Mouse (Mus musculus): ENCODE results near the gene Trmu.

The Trmu gene

DNA sequence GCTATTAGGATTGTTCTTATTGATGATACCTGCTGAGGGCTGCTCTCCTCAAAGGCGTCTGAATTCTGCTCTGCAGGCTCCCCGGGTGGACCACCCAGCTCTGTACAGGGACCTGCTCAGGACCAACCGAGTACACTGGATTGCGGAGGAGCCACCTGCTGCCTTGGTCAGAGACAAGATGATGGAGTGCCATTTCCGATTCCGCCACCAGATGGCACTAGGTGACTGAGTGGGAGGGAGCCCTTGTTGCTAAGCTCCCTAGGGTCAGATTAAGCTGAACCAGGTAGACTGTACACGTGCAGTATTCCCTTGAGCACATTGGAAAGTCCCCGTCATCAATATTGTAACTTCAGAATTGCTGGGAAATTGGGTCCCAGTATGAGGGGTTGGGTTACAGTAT lies 17.2 kb downstream of the Trmu start:
- peak; percentile 44 for DNase-seq (ENCODE audit: low read depth, low spot score)

- no peak for DNase-seq (ENCODE audit: low read depth, low spot score)
Measured at GRCm38 (mm10) chr15:85897113-85897512, 18.0 kb downstream of the Trmu start.

- no peak for DNase-seq (ENCODE audit: low read depth, low spot score)
Measured at GRCm38 (mm10) chr15:85899396-85899795, 20.3 kb downstream of the Trmu start.

- no peak for DNase-seq (ENCODE audit: low read depth, low spot score)
Measured at GRCm38 (mm10) chr15:85900318-85900717, 21.2 kb downstream of the Trmu start.

- DNase-seq (ENCODE audit: low read depth, low spot score) = no peak
Measured at GRCm38 (mm10) chr15:85900801-85901200, 21.7 kb downstream of the Trmu start.

GRCm38 (mm10) chr15:85902505-85902904 lies 23.4 kb downstream of the Trmu start:
- no peak for DNase-seq (ENCODE audit: low read depth, low spot score)

DNA sequence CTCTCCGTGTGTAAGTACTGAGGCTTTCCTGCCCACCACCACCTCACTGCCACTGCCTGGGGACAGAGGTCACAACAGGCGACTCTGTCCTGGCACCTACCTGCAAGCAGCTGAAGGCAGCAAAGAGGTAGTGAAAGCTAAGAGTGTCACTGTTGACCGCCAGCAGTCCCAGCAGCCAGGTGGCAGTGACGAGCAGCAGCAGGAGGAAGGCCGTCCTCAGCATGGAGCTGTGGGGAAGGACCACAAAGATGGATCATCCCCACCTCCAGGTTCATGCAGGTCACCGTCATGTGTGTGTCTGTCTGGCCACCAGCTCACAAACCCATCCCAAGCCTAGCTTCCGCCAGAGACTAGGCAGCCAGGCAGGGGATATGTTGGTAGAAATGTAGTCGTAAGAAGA lies 24.7 kb downstream of the Trmu start:
- no peak for DNase-seq (ENCODE audit: low read depth, low spot score)

DNA sequence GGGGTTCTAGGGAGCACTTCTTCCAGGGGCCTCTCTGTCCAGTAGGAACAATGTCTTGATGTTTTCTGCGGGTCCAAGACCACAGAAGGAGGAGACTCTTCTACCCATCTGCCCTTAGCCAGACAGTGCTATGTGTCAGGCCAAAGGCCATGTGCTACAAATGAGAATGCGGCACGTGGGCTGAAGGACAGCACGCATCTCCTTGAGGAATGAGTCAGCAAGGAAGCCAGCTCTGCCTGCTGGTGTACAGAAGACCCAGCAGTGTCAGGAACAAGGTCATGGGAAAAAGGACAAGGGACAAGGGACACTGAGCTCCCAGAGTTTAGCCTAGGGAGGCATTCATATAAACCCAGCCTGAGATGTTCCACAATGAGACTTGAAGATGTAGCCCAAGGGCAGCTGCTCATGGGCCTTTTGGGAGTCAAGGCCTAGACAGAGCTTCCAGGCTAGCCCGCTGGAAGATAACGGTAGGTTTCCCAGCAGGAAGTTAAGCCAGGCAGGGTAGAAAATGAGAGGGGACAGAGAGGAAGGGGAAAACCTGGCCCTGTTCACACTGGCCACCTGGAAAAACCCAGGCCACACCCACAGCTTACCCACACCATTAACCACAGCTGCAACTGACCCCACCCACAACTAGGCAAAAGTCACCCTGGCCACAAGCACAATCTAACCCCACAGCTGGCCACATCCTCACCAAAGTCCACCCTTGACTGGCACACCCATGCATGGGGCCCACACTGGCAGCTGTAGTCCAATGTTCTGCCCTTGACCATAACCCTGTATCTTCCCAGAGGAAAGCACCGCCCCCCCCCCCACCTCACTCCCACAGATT lies 29.8 kb downstream of the Trmu start:
- no peak for DNase-seq (ENCODE audit: low read depth, low spot score)

- no peak for DNase-seq (ENCODE audit: low read depth, low spot score)
Measured at GRCm38 (mm10) chr15:85909492-85909829, 30.3 kb downstream of the Trmu start.

DNA sequence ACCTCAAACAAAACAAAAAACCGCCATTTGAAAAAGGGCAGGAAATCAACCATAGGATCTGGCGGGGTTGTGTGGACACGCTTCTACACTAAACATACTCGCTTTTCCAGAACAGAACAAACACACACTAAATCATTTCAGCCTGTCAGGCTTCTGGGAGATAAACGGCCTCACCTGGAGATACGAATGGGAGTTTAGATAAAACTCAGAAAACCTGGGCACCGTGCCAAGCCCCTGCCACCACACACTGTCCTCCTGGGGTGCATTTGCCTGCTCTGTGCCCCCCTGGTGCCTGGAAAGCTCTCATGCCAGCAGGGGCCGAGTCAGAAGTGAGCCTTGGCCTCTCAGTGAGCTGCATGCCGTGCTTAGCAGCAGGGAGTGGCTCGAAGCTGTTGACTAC lies 30.8 kb downstream of the Trmu start:
- DNase-seq (ENCODE audit: low read depth, low spot score) = no peak

GRCm38 (mm10) chr15:85913605-85914004 lies 34.5 kb downstream of the Trmu start:
- DNase-seq (ENCODE audit: low read depth, low spot score) = no peak

- DNase-seq (ENCODE audit: low read depth, low spot score) = no peak
Measured at GRCm38 (mm10) chr15:85919191-85919891, 40.2 kb downstream of the Trmu start.

DNA sequence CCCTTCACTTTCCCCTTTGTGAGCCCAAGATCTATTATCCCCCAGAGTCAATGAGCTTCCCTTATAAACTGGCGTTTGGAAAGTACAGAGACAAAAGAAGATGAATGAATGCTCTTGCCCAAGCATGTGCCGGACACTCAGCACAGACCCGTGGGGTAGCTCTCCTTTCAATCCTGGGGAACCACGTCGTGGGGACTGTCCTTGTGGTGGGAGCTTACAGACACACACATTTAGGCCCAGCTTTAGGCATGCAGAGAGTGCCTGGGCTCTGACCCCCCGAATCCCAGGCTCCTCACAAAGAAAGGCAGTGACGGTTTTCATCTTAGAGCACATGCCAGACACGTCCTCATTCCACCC lies 40.8 kb downstream of the Trmu start:
- no peak for DNase-seq (ENCODE audit: low read depth, low spot score)

DNA sequence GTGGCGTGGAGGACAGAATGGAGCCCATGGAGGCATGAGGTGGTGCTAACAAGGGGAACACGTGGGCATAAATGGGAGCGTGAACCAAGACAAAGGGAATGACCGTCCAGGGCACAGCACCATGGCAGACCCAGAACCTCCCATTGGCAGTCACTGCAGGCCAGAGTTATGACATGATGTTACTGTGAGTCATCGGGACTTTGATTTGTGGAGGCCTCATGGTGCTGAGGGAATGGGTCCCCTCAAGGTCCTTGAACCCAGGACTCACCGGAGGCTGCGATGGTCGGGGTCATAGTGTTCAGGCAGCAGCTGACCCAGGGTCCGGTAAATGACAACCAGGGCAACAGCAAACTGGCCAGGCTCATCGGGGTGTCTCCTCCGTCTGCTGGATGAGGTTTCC lies 42.7 kb downstream of the Trmu start:
- no peak for DNase-seq (ENCODE audit: low read depth, low spot score)

- no peak for DNase-seq (ENCODE audit: low read depth, low spot score)
Measured at GRCm38 (mm10) chr15:85928161-85928560, 49.0 kb downstream of the Trmu start.

GRCm38 (mm10) chr15:85935627-85936049 lies 56.5 kb downstream of the Trmu start:
- DNase-seq (ENCODE audit: low read depth, low spot score) = no peak

Measured in telencephalon, adult 2 months (tissue).